Mouse (Mus musculus) embryonic stem cell, embryonic (primary cell): ENCODE data around the gene Rfxank.

Experiments used
- CTCF ChIA-PET, 4 experiments: fragments of 300-600 bp in 2 of 4; fragments of 350-600 bp in 2 of 4; sonication (Branson Sonifier 250); formaldehyde crosslinking; loops; one replicate each; lab custom pipeline; 2022; ENCODE audit warnings: inconsistent platforms in 2 of 4; lab: Charles Lee
- POLR2A ChIA-PET, 4 experiments: fragments of 300-600 bp in 2 of 4; fragments of 350-600 bp in 2 of 4; sonication (Branson Sonifier 250); formaldehyde crosslinking; loops; one replicate each; lab custom pipeline; 2022; ENCODE audit warnings: antibody characterized with exemption in 4 of 4, inconsistent platforms in 1 of 4; lab: Charles Lee

Gene Rfxank

DNA sequence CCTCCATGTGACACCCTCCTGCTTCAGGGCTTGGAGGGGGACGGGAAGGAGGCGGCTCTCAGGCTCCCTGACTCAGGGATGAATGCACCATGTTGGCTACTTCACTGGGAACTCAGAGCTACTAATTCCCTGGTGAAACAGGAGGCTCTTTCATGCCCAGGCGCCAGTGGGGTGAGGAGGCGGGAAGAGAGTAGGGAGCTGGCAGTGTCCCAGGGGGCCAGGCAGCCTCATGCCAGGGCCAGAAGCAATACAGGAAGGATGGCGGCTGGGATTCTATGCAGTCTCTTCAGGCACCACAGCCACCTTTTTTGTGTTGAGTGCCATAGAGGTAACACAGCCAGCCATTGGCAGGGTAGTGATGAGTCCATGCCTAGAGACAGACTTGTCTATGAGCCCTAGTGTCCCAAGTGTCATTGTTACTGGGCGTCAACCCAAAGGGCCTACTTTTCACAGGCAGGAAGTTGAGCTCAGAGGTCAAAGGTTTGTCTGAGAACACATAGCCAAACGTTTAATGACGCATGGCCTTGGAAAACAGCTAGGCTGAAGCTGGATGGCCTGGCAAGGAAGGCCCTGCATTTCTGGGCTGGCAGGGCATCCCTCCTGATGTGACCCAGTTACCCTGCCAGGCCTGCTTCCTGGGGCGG is 9.5 kb downstream of the Rfxank start:
- ChIA-PET POLR2A (interaction anchor here (0.5 to 6.5 kb wide), 47 partner anchors 8 to 638 kb away, joined by 3 to 57 read pairs (median 5); partner anchors contain the start of genes Slc25a42 (in 4 of the 4), Borcs8 (in 3 of the 4), Ncan (in 3 of the 4) and Rfxank (in 3 of the 4)), CTCF (interaction anchor here in 2 of 4 experiments (0.6 to 1.3 kb wide), 2 partner anchors 9 to 19 kb away, joined by 3 to 5 read pairs; partner anchors contain the start of gene Ncan (in 1 of the 2))

DNA sequence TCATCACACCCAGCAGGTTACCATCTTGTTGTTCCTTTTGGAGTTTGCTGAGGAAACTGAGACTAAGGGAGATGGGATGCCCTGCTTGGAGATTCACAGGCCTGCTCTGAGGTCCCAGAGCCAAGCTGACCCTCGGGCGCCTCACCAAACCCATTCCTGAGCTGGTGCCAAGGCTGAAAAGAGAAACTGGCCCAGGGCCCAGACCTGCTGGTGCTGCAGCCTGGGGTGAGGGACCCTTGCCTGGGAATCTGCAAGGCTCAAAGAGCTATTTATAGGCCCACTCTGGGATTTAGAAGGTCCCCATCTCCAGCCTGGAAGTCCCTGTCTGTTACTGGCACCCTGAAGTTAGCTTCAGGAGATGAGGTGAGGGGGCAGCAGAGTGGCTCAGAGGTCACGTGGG is 10.5 kb downstream of the Rfxank start:
- ChIA-PET CTCF (no interaction called here), POLR2A (interaction anchor here in 3 of 4 experiments (0.5 to 6.5 kb wide), 13 partner anchors 10 to 639 kb away, joined by 3 to 57 read pairs (median 8); partner anchors contain the start of genes Tmem161a (in 2 of the 3), Borcs8 (in 1 of the 3), Mef2b (in 1 of the 3) and Rfxank (in 1 of the 3))

DNA sequence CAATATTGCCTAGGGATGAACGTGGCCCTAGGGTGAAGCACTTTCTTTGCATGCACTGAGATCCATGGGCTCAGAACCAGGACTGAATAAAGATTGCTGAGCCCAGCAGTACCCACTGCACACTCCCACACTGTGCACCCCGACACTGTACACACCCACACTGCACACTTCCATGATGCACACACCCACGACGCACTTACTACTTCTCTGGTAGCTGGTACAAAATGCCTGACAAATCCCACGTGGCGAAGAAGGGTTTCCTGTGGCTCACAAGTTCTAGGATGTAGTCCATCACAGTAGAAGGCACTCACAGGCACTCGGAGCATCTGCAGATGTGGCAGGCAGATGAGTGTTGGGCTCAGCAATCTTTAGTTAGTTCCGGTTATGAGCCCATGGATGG is 14.0 kb downstream of the Rfxank start:
- ChIA-PET POLR2A (interaction anchor here in 1 of 4 experiments (0.9 kb wide), 1 partner anchor 34 kb away, joined by 3 read pairs; no protein-coding TSS in a partner anchor), CTCF (interaction anchor here in 1 of 4 experiments (0.6 kb wide), 1 partner anchor 61 kb away, joined by 3 read pairs; no protein-coding TSS in a partner anchor)

DNA sequence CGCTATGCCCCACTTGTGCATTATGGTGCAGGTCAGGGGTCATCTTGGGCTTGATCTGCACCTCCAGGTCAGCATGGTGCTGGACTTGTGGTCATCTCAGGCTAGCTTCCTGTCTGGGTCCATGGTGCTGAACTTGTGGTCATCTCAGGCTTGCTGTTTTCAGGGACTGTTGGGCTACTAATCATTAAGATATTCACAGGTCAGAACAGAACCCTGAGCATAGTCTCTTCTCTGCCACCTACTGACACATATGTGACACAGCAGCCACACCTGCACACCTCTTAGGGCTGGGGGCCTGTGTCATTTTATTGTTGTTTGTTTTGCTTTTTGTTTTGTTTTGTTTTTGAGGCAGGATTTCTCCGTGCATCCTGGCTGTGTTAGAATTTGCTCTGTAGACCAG is 16.1 kb downstream of the Rfxank start:
- CTCF ChIA-PET = interaction anchor here in 1 of 4 experiments (1.0 kb wide), 1 partner anchor 18 kb away, joined by 5 read pairs; no protein-coding TSS in a partner anchor
- POLR2A ChIA-PET = no interaction called here

DNA sequence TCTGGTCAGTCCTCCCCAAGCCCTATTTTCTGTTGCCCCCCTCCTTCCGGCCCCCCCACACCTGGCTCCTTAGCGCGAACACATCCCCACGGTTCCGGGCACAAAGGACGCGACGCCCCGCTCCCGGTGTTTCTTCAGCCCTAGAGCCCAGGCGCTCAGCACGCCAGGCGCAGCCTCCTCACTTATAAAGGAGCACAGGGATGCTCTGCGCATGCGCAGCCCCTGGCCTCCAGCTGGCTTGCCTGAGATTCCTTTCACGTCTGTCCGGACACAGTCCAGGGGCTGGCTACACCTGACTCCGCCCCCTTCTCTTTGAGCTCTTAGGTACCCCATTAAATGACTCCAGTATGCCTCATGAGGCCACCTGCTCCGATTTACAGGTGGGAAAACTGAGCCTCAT is 18.3 kb downstream of the Rfxank start, which contains the start of gene Ncan:
Gene Ncan, minus strand, starts transcription at position 207 of the 400 bp plus-strand sequence.
- CTCF ChIA-PET = interaction anchor here in 3 of 4 experiments (0.6 to 1.5 kb wide), 8 partner anchors 8 to 489 kb away, joined by 3 to 5 read pairs (median 4); no protein-coding TSS in a partner anchor
- POLR2A ChIA-PET = interaction anchor here (0.5 to 2.0 kb wide), 27 partner anchors 8 to 298 kb away, joined by 3 to 19 read pairs (median 4); partner anchors contain the start of genes Nr2c2ap (in 2 of the 4), Lpar2 (in 1 of the 4), Mef2b (in 1 of the 4) and Rfxank (in 1 of the 4)

DNA sequence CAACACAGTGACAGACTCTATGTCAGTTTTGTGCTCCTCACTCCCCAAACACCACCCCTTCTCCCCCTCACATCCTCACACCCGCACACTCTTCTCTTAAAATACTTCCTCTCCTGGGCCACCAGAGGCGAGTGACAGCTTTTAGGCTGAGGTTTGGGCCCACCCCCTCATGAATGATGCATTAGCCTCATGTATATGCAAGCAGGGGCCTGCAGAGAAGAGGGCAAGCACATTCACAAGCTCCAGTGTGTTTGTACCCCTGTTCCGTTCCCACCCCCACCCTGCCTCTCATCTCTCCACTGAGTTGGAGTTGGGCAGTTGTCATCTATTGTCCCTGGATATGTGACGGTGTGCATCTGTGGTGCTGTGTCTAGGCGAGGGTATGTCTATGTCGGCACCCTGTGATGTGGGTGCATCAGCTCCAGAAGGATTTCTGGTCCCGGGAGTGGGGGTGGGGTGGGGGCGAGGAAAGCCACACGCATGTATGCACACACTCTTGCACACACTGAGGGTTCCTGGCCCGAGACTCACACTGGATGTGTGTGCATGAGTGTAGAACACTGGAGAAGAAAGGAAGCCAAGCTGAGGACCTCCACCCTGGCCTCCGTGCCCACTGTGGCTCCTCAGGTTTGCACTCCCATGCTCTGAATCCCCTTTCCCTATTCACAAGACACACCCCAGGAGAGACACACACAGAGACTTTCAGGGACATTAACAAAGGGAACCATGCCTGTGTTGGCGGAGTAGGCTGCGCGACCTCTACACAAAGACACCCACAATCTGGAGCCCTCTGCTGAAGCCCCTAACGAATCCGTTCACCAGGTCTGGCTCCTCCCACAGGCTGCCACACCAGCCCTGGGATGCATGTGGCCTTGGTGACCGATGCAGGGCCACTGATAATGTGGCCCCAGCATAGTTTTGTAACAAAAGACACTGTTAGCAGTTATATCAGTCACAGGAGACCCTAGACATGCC is 19.9 kb downstream of the Rfxank start:
- POLR2A ChIA-PET = interaction anchor here in 3 of 4 experiments (0.5 to 2.5 kb wide), 21 partner anchors 10 to 992 kb away, joined by 3 to 12 read pairs (median 3); partner anchors contain the start of genes Hapln4 (in 1 of the 3), Mau2 (in 1 of the 3), Nr2c2ap (in 1 of the 3) and Slc25a42 (in 1 of the 3)
- CTCF ChIA-PET = interaction anchor here in 1 of 4 experiments (1.1 to 2.6 kb wide), 4 partner anchors 14 to 77 kb away, joined by 3 to 14 read pairs (median 4); partner anchors contain the start of genes Borcs8 and Rfxank

DNA sequence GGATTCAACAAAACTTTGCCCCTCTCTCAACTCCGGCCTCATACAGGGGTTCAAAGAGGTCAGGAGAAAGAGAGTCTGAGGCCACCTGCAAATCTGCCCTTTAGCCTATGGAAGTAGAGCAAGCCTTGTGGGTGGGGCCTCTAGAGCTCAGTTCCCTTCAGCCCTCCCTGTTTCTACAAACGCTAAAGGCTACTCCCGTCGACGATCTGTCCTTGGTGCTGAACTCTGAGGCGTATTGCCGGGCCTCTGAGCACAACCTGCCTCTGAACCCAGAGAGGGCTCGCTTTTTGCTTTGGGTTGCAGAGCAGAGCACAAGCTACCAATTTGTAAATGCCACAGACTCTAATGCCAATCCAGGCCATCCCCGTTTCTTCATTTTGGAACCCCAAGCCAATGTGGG is 21.3 kb downstream of the Rfxank start:
- POLR2A ChIA-PET = interaction anchor here in 3 of 4 experiments (0.6 to 2.5 kb wide), 24 partner anchors 11 to 581 kb away, joined by 3 to 12 read pairs (median 3); partner anchors contain the start of genes Nr2c2ap (in 3 of the 3), Hapln4 (in 1 of the 3), Jund (in 1 of the 3) and Slc25a42 (in 1 of the 3)
- CTCF ChIA-PET = interaction anchor here in 2 of 4 experiments (0.6 to 2.6 kb wide), 6 partner anchors 10 to 55 kb away, joined by 3 to 14 read pairs (median 3); partner anchors contain the start of genes Tm6sf2 (in 1 of the 2) and Tmem161a (in 1 of the 2)

DNA sequence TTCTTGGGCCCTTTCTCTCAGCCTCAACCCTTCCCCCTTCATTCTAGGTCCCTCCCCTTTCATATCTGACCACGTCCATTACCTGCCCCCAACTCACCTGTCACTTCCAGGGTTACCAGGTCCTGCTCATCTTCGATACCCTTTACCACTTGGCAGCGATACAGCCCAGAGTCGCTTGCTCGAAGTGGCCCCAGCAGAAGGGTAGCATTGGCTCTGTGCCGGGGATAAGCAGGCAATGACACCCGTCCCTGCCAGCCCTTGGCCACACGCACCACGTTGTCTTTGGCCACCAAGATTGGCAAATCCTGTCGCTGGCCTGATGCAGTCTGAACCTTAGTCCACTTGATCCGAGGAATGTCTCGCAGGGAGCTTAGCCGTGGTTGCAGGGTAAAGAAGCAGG is 24.1 kb downstream of the Rfxank start:
- ChIA-PET POLR2A (interaction anchor here in 1 of 4 experiments (1.2 kb wide), 1 partner anchor 15 kb away, joined by 3 read pairs; no protein-coding TSS in a partner anchor), CTCF (interaction anchor here in 1 of 4 experiments (0.7 kb wide), 1 partner anchor 10 kb away, joined by 3 read pairs; no protein-coding TSS in a partner anchor)

DNA sequence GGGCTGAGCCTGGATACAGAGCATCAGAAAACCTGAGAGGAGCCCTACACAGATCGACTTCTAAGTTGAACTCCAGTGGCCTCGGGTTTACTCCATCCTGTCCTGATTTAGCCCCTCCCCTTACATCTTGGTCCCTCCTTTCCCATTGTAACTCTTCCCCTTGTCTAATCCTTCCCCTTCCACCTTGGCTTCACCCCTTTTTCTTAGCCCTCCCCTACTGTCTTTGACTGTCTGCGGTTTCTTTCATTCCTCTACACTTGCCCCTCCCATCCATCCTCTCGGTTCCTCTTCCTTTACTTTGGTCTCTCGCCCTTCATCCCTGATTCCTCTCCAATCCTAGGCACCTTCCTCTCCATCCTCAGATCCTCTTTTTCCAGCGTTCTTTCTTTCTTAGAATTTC is 24.5 kb downstream of the Rfxank start:
- POLR2A ChIA-PET = interaction anchor here in 1 of 4 experiments (1.2 kb wide), 1 partner anchor 15 kb away, joined by 3 read pairs; no protein-coding TSS in a partner anchor
- CTCF ChIA-PET = interaction anchor here in 1 of 4 experiments (0.5 kb wide), 1 partner anchor 10 kb away, joined by 4 read pairs; no protein-coding TSS in a partner anchor

DNA sequence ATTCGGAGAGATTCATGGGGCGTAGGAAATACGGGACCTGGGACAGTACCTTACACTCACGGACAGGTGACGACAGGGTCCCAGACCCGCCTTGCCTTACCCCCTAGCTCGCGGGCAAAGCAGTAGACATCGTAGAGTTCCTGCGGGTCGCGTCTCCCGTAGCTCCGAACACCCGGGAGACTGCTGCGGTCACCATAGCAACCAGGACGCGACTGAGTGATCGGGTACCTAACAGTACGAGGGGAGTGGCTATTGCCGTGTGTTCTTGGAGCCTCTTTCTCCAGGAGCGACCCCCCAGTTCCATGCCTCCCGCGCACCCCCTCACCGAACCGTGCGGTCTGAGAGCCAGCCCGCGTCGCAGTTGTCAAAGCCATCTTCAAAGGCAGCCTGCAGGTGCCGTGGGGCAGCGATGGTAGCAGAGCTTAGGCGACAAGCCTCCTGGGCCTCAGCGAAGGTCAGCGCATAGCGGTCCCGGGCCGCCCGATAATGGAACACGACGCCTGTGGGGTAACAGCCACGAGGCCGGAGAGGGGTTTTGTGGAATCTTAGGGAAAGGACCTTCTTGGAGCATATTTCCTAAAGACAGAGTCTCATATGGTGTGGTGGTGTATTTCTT is 26.4 kb downstream of the Rfxank start:
- CTCF ChIA-PET = interaction anchor here in 1 of 4 experiments (1.3 kb wide), 2 partner anchors 8 to 19 kb away, joined by 3 read pairs; partner anchors contain the start of genes Ncan and Nr2c2ap
- POLR2A ChIA-PET = interaction anchor here (0.5 to 1.5 kb wide), 14 partner anchors 8 to 135 kb away, joined by 3 to 7 read pairs (median 4); partner anchors contain the start of genes Ncan (in 1 of the 4), Nr2c2ap (in 1 of the 4) and Slc25a42 (in 1 of the 4)

DNA sequence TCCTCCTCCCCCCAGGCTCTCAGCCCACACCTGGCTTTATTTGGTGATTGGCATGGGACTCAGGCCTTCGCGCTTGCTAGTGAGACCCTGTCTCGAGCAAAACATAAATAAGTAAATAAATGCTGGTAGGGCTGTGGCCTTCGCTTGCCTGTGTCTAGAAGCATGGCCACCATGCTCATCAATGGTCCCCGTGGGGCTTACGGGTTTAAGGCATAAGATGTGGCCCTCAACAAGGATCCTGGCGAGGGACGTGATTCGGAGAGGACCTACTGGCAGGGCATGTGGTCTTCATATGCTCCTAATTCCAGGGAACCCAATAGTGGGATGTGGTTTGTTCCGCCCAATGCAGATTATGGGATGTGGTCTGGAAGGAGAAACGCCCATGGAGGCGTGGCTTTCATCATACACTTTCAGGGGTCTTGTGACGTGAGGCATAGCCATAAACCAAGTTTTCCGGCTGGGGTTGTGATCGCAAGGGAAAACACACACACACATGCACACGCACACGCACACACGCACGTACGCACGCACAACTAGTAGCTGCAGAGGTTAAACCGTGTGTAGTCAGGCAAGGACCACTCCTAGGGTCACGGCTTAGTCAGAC is 27.7 kb downstream of the Rfxank start:
- ChIA-PET POLR2A (interaction anchor here (1.0 to 1.7 kb wide), 10 partner anchors 10 to 267 kb away, joined by 3 to 7 read pairs (median 4); partner anchors contain the start of gene Ncan (in 2 of the 4)), CTCF (interaction anchor here in 1 of 4 experiments (0.8 to 1.4 kb wide), 3 partner anchors 9 to 178 kb away, joined by 3 read pairs; partner anchors contain the start of genes Hapln4 and Ncan)

DNA sequence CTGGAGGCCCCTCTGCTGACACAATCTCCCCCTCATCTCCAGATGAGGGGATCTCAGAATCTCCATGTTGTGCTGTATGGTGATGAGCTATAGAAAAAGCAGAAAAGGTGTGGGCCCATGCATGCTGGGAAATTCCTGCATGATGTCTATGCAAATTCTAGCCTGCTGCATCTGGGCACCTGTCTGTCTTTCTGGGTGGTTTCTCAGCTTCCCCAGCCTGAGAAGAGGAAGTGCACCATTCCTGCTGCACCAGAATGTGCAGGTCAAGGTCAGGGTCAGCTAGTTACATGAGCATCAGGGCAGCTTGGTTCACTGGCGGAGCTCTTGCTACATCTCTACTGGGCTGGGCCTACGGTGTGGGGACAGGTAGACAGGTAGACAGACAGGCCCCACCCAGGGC is 28.5 kb downstream of the Rfxank start:
- CTCF ChIA-PET = interaction anchor here in 2 of 4 experiments (0.6 to 1.4 kb wide), 4 partner anchors 10 to 43 kb away, joined by 3 to 4 read pairs (median 3); partner anchors contain the start of genes Hapln4 (in 1 of the 2) and Ncan (in 1 of the 2)
- POLR2A ChIA-PET = interaction anchor here (0.8 to 1.7 kb wide), 13 partner anchors 10 to 266 kb away, joined by 3 to 7 read pairs (median 3); partner anchors contain the start of genes Ncan (in 2 of the 4) and Hapln4 (in 1 of the 4)

DNA sequence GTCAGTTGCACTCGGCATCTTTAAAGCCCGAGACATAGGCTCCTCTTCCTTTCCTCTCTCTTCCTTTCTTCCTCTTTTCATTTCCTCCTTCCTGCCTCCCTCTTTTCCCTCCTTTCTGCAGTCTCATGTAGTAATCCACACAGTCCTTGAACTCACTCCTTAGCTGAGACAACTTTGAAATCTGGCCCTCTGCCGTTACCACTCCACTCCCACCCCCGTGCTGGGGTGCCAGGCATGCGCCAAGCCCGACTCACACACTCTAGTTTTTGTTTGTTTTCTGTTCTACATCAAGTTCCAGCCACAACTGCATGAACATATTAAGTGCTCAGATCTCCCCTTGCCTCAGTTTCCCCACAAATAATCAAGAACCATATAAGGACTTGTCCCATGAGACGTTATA is 34.0 kb downstream of the Rfxank start:
- POLR2A ChIA-PET = interaction anchor here in 3 of 4 experiments (0.5 to 2.9 kb wide), 14 partner anchors 11 to 121 kb away, joined by 3 to 12 read pairs (median 4); partner anchors contain the start of gene Hapln4 (in 1 of the 3)

DNA sequence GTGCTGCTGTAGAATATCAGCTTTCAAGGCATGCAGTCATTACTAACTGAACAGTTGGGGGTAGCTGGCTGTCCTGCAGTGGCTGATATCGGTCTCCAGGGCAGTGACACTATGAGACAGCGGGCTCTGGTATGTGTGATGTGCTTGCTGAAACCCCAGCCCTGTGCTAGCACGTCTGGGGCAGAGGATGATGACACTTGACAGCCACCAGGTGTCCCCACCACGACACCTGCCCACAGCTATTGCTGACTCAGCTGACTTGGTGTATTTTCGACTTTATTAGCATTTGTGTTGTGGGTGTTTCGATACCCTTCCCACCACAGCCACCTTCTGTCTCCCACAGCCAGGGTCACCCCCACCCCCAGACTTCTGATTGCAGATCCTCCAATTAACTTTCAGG is 34.4 kb downstream of the Rfxank start:
- CTCF ChIA-PET = interaction anchor here (0.6 to 3.4 kb wide), 22 partner anchors 10 to 186 kb away, joined by 3 to 20 read pairs (median 4); partner anchors contain the start of genes Ncan (in 2 of the 4), Tm6sf2 (in 1 of the 4) and Tmem161a (in 1 of the 4)
- POLR2A ChIA-PET = interaction anchor here in 2 of 4 experiments (0.5 to 2.9 kb wide), 8 partner anchors 11 to 121 kb away, joined by 3 to 12 read pairs (median 4); partner anchors contain the start of gene Hapln4 (in 1 of the 2)

More for the DNA sequence above, 34.0 kb downstream of the Rfxank start:
- CTCF ChIA-PET = interaction anchor here (0.6 to 3.4 kb wide), 20 partner anchors 10 to 165 kb away, joined by 3 to 20 read pairs (median 4); partner anchors contain the start of genes Ncan (in 2 of the 4), Tm6sf2 (in 1 of the 4) and Tmem161a (in 1 of the 4)

DNA sequence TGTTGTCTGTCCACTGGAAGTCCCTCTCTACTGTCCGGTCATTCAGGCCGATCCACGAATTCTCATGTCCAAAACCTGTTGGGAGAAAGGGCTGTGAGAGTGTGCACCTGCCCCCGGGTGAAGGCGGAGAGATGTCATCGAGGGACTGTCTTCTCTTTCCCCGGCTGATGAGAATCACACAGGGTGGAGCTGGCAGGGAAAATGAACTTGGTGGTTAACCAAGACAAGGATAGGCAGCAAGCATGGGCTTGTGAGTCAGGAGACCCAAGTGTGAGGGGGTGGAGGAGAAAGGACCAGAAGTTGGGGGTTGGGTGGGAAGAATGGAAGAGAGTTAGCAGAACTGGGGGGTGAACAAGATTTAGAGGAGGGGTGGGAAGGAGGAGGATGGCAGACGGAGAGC is 38.7 kb downstream of the Rfxank start:
- ChIA-PET POLR2A (interaction anchor here (0.7 to 1.6 kb wide), 4 partner anchors 11 to 323 kb away, joined by 3 to 6 read pairs (median 4); no protein-coding TSS in a partner anchor), CTCF (no interaction called here)
